Mouse (Mus musculus) thymus, adult 2 months (tissue): ENCODE results near the gene Olfr12. TPM values are rescaled to one million over a fixed set of nuclear protein-coding genes. Genes with fewer than 3 reads are reported as not detected.

ENCODE experiments used
- DNase-seq: peaks from one replicate; pipeline ENCODE4 v3.0.0; 2021
- H3K27ac ChIP-seq: fragments of 200-500 bp; 2 replicates; pipeline ENCODE4 v1.5.1; 2012; ENCODE audit warnings: low read length, control low read depth; ENCODE audit not compliant: control insufficient read depth, insufficient read depth
- H3K27me3 ChIP-seq: fragments of 200-500 bp; 2 replicates; pipeline ENCODE4 v1.6.1; 2012; ENCODE audit warnings: mild to moderate bottlenecking, low read length, moderate library complexity, mixed read lengths; ENCODE audit not compliant: control insufficient read depth, insufficient read depth
- H3K36me3 ChIP-seq: fragments of 200-500 bp; 2 replicates; pipeline ENCODE4 v1.6.1; 2012; ENCODE audit warnings: mild to moderate bottlenecking, low read length, moderate library complexity; ENCODE audit not compliant: control insufficient read depth, insufficient read depth
- H3K4me1 ChIP-seq: fragments of 200-500 bp; replicated peaks from 2 replicates; pipeline ENCODE4 v1.6.1; 2012; ENCODE audit warnings: low read length; ENCODE audit not compliant: control insufficient read depth, insufficient read depth
- H3K4me3 ChIP-seq: fragments of 200-500 bp; 2 replicates; pipeline ENCODE4 v1.5.1; 2012; ENCODE audit warnings: mild to moderate bottlenecking, low read length, control low read depth, moderate library complexity; ENCODE audit not compliant: control insufficient read depth, insufficient read depth
- CTCF ChIP-seq: fragments of 200-500 bp; IDR thresholded peaks from 2 replicates; pipeline ENCODE4 v1.5.1; 2012; ENCODE audit warnings: mild to moderate bottlenecking, control low read depth, low read length, moderate library complexity, borderline replicate concordance; ENCODE audit not compliant: control insufficient read depth, poor library complexity, insufficient read depth; ENCODE audit errors: extremely low read depth
- POLR2A ChIP-seq: fragments of 200-500 bp; IDR thresholded peaks from 2 replicates; pipeline ENCODE4 v1.6.1; 2012; ENCODE audit warnings: mild to moderate bottlenecking, low read length, control low read depth, moderate library complexity; ENCODE audit not compliant: control insufficient read depth, poor library complexity, insufficient read depth; ENCODE audit errors: extremely low read depth
- WGBS: fragments of 180-500 bp; shearing (Covaris S2); methylation state at CpG from one replicate; pipeline ENCODE4 v1.1.7; 2018; 5-methylcytosine and 5-hydroxymethylcytosine counted together
- polyA plus RNA-seq: library from polyadenylated mRNA; depleted of rRNA; stranded (reverse); fragments of >200 nt; gene quantifications from 2 replicates; pipeline ENCODE4 v1.2.3, GENCODE M21; 2012

Olfr12 gene
- polyA plus RNA-seq, 1 experiment = 0.12 TPM

GRCm38 (mm10) chr1:92638181-92638580 is 20.6 kb downstream of the Olfr12 start:
- H3K27ac ChIP-seq = no peak overlapping the region
- TF ChIP-seq POLR2A = no peak
- no peak for TF ChIP-seq CTCF
- peaks cover 26% of the 10 kb centered on the region for H3K4me1 ChIP-seq
- DNase-seq = no peak
- H3K36me3 ChIP-seq = peaks cover 17% of the 10 kb centered on the region; the same call in 1 of the 2 replicates
- H3K4me3 ChIP-seq = no peak overlapping the region
- no peaks in the 10 kb centered on the region for H3K27me3 ChIP-seq
- 99% methylated on average over 3 of the region's 3 CpGs for WGBS

DNA sequence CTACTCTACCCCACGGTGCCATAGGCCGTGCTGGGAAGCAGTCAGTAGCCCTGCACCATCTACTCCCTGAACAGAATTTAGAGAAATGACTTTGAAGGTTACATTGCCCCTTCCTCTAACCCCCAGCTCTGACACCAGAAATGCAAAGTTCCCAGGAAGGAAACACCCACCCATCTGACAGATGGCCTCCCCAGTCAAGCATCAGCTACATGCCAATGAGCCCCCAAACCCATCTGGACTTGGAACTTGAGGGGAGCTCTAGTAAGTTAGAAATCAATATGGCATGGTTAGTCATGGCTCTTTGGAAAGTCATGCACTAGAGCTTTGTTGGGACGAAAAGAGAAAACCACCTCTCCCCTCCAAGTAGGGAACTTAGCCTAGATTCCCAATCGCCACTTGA is 21.1 kb downstream of the Olfr12 start:
- 93% methylated on average over 4 of the region's 4 CpGs for WGBS
- Histone ChIP-seq H3K4me1 (peaks cover 26% of the 10 kb centered on the region), H3K27me3 (no peaks in the 10 kb centered on the region), H3K27ac (no peak overlapping the region), H3K36me3 (peaks cover 17% of the 10 kb centered on the region; the same call in 1 of the 2 replicates), H3K4me3 (no peak overlapping the region)
- no peak for DNase-seq
- TF ChIP-seq POLR2A (no peak), CTCF (no peak)

DNA sequence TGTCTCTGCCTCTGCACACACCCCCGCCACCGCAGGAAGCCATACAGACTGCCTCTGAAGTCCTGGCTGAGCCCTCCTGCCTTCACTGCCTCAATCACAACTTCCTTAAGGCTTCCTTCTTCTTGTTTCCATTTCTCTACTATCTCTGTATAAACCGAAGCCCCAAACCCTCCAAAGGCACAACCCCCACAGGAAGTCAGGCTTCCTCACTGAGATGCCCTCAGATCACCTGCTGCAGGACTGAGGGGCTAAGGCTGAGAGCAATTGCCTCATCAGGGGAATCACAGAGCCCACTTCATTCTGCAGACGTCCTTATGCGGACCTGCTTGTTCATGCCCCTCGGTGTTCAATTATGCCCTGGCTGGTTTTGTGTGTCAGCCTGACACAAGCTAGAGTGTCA is 22.8 kb downstream of the Olfr12 start:
- no peak for TF ChIP-seq CTCF
- TF ChIP-seq POLR2A = no peak
- Histone ChIP-seq H3K36me3 (peaks cover 17% of the 10 kb centered on the region; the same call in 1 of the 2 replicates), H3K4me3 (peak overlapping the region; percentile 4; the same call in 1 of the 2 replicates), H3K4me1 (peaks cover 26% of the 10 kb centered on the region), H3K27ac (peak overlapping the region; percentile 38), H3K27me3 (no peaks in the 10 kb centered on the region)
- DNase-seq = peak; percentile 26
- 23% methylated on average over 6 of the region's 6 CpGs for WGBS

- H3K27ac ChIP-seq = peak within 1 kb of the TSS; percentile 50
- peak; percentile 50; the same call in 1 of the 2 replicates for TF ChIP-seq POLR2A
- TF ChIP-seq CTCF = 0 out of 2 replicates have a peak, but pooled peaks have one; percentile 44
- peaks cover 9% of the 10 kb centered on the region; the same call in 1 of the 2 replicates for H3K36me3 ChIP-seq
- no peaks in the 10 kb centered on the region for H3K27me3 ChIP-seq
- peak within 1 kb of the TSS; percentile 67 for H3K4me3 ChIP-seq
- peak; percentile 88 for DNase-seq
- peaks cover 26% of the 10 kb centered on the region for H3K4me1 ChIP-seq
- 4% methylated on average over 50 of the region's 50 CpGs for WGBS
Measured at GRCm38 (mm10) chr1:92641514-92642272, 24.1 kb downstream of the Olfr12 start, which contains the start of gene Cops9. Gene Cops9, minus strand, starts transcription at chr1:92641985.

GRCm38 (mm10) chr1:92643691-92644090 is 26.1 kb downstream of the Olfr12 start:
- Histone ChIP-seq H3K4me3 (no peak overlapping the region), H3K4me1 (peaks cover 36% of the 10 kb centered on the region), H3K27ac (no peak overlapping the region), H3K36me3 (no peaks in the 10 kb centered on the region), H3K27me3 (no peaks in the 10 kb centered on the region)
- no peak for TF ChIP-seq CTCF
- no peak for TF ChIP-seq POLR2A
- DNase-seq = no peak
- 96% methylated on average over 4 of the region's 4 CpGs for WGBS

GRCm38 (mm10) chr1:92644916-92645315 is 27.3 kb downstream of the Olfr12 start:
- Histone ChIP-seq H3K27ac (no peak overlapping the region), H3K4me3 (no peak overlapping the region), H3K4me1 (peaks cover 28% of the 10 kb centered on the region), H3K36me3 (no peaks in the 10 kb centered on the region), H3K27me3 (no peaks in the 10 kb centered on the region)
- WGBS = 96% methylated on average over 5 of the region's 5 CpGs
- TF ChIP-seq CTCF (no peak), POLR2A (no peak)
- DNase-seq = no peak

- peaks cover 16% of the 10 kb centered on the region for H3K4me1 ChIP-seq
- no peak overlapping the region for H3K27ac ChIP-seq
- no peaks in the 10 kb centered on the region for H3K36me3 ChIP-seq
- no peaks in the 10 kb centered on the region for H3K27me3 ChIP-seq
- H3K4me3 ChIP-seq = no peak overlapping the region
- WGBS = 80% methylated on average over 2 of the region's 2 CpGs
- no peak for DNase-seq
- no peak for TF ChIP-seq CTCF
Measured at GRCm38 (mm10) chr1:92646111-92646510, 28.5 kb downstream of the Olfr12 start.
